Mouse (Mus musculus): ENCODE data around the gene Pard3. TPM values are rescaled to one million over a fixed set of nuclear protein-coding genes. Genes with fewer than 3 reads are reported as not detected.

Gene Pard3
- polyA plus RNA-seq, 2 experiments, result 4.5 TPM

- no peaks in the 10 kb centered on the region for H3K36me3 ChIP-seq (replicated peaks; ENCODE audit: control insufficient read depth, insufficient read depth, low read depth)
- H3K27me3 ChIP-seq (ENCODE audit: control insufficient read depth, insufficient read depth, low read length), result no peaks in the 10 kb centered on the region
- H3K4me1 ChIP-seq (replicated peaks; ENCODE audit: control insufficient read depth in 2 of 2, insufficient read depth in 2 of 2, low read length in 1 of 2), result peaks cover 0 to 13% of the 10 kb centered on the region in 2 experiments; a peak in 2 of 4 replicates
- H3K4me3 ChIP-seq (ENCODE audit: insufficient read depth in 1 of 2, low read depth in 2 of 2, low read length in 2 of 2), result no peak overlapping the region
- no peak for DNase-seq (ENCODE audit: low read depth in 3 of 3, low spot score in 3 of 3)
- no peak overlapping the region for H3K27ac ChIP-seq
- no peak overlapping the region for H3K4me2 ChIP-seq (ENCODE audit: low read depth)
- no peak for TF ChIP-seq EP300 (IDR thresholded peaks at IDR 0.05; ENCODE audit: low read depth)
- TF ChIP-seq CTCF (IDR thresholded peaks at IDR 0.05; ENCODE audit: low read depth), result no peak
- no peaks in the 10 kb centered on the region for H3K9me3 ChIP-seq (ENCODE audit: control insufficient read depth, low read length)
- no peak overlapping the region for H3K9ac ChIP-seq (replicated peaks)
- 62% methylated on average over 11 of the region's 11 CpGs for WGBS (ENCODE audit: insufficient replicate concordance)
- ATAC-seq (ENCODE audit: insufficient read depth), result no peak
Observed at GRCm38 (mm10) chr8:127556964-127557363, 493.3 kb downstream of the Pard3 start.

- H3K4me2 ChIP-seq (ENCODE audit: low read depth), result no peak overlapping the region
- H3K4me1 ChIP-seq (replicated peaks; ENCODE audit: control insufficient read depth in 2 of 2, insufficient read depth in 2 of 2, low read length in 1 of 2), result peaks cover 0 to 10% of the 10 kb centered on the region in 2 experiments; a peak in 2 of 4 replicates
- H3K36me3 ChIP-seq (replicated peaks; ENCODE audit: control insufficient read depth, insufficient read depth, low read depth), result no peaks in the 10 kb centered on the region
- no peak overlapping the region for H3K4me3 ChIP-seq (ENCODE audit: insufficient read depth in 1 of 2, low read depth in 2 of 2, low read length in 2 of 2)
- no peaks in the 10 kb centered on the region for H3K27me3 ChIP-seq (ENCODE audit: control insufficient read depth, insufficient read depth, low read length)
- ATAC-seq (ENCODE audit: insufficient read depth), result no peak
- DNase-seq (ENCODE audit: low read depth in 3 of 3, low spot score in 3 of 3), result no peak
- H3K27ac ChIP-seq, result no peak overlapping the region
- no peak overlapping the region for H3K9ac ChIP-seq (replicated peaks)
- TF ChIP-seq EP300 (IDR thresholded peaks at IDR 0.05; ENCODE audit: low read depth), result no peak
- no peak for TF ChIP-seq CTCF (IDR thresholded peaks at IDR 0.05; ENCODE audit: low read depth)
- H3K9me3 ChIP-seq (ENCODE audit: control insufficient read depth, low read length), result no peaks in the 10 kb centered on the region
Observed at GRCm38 (mm10) chr8:127557566-127557965, 493.9 kb downstream of the Pard3 start.

- ATAC-seq (ENCODE audit: insufficient read depth), result peak; percentile 72; the same call in 1 of the 2 replicates
- Histone ChIP-seq H3K36me3 (replicated peaks; ENCODE audit: control insufficient read depth, insufficient read depth, low read depth) (no peaks in the 10 kb centered on the region), H3K4me1 (replicated peaks; ENCODE audit: control insufficient read depth in 2 of 2, insufficient read depth in 2 of 2, low read length in 1 of 2) (peaks cover 0 to 6% of the 10 kb centered on the region in 2 experiments; a peak in 2 of 4 replicates), H3K4me3 (ENCODE audit: insufficient read depth in 1 of 2, low read depth in 2 of 2, low read length in 2 of 2) (no peak overlapping the region), H3K27me3 (ENCODE audit: control insufficient read depth, insufficient read depth, low read length) (no peaks in the 10 kb centered on the region), H3K27ac (no peak overlapping the region), H3K4me2 (ENCODE audit: low read depth) (no peak overlapping the region), H3K9me3 (ENCODE audit: control insufficient read depth, low read length) (no peaks in the 10 kb centered on the region), H3K9ac (replicated peaks) (no peak overlapping the region)
- TF ChIP-seq EP300 (IDR thresholded peaks at IDR 0.05; ENCODE audit: low read depth) (peak; percentile 57), CTCF (IDR thresholded peaks at IDR 0.05; ENCODE audit: low read depth) (no peak)
- WGBS (ENCODE audit: insufficient replicate concordance), result 20% methylated on average over 5 of the region's 5 CpGs
- no peak for DNase-seq (ENCODE audit: low read depth in 3 of 3, low spot score in 3 of 3)
Observed at GRCm38 (mm10) chr8:127563634-127564033, 499.9 kb downstream of the Pard3 start.

- TF ChIP-seq EP300 (IDR thresholded peaks at IDR 0.05; ENCODE audit: low read depth), result no peak
- TF ChIP-seq CTCF (IDR thresholded peaks at IDR 0.05; ENCODE audit: low read depth), result no peak
Observed at GRCm38 (mm10) chr8:127564426-127564825, 500.7 kb downstream of the Pard3 start.

GRCm38 (mm10) chr8:127569212-127569611, 505.5 kb downstream of the Pard3 start:
- TF ChIP-seq EP300 (IDR thresholded peaks at IDR 0.05; ENCODE audit: low read depth) (no peak), CTCF (IDR thresholded peaks at IDR 0.05; ENCODE audit: low read depth) (no peak)
- no peaks in the 10 kb centered on the region for H3K27me3 ChIP-seq (ENCODE audit: control insufficient read depth, insufficient read depth, low read length)
- 72% methylated on average over 5 of the region's 5 CpGs for WGBS (ENCODE audit: insufficient replicate concordance)
- H3K9me3 ChIP-seq (ENCODE audit: control insufficient read depth, low read length), result no peaks in the 10 kb centered on the region
- no peak overlapping the region for H3K4me3 ChIP-seq (ENCODE audit: insufficient read depth in 1 of 2, low read depth in 2 of 2, low read length in 2 of 2)
- DNase-seq (ENCODE audit: low read depth in 3 of 3, low spot score in 3 of 3) (no peak), ATAC-seq (ENCODE audit: insufficient read depth) (no peak)
- H3K36me3 ChIP-seq (replicated peaks; ENCODE audit: control insufficient read depth, insufficient read depth, low read depth), result no peaks in the 10 kb centered on the region
- H3K9ac ChIP-seq (replicated peaks), result no peak overlapping the region
- no peaks in the 10 kb centered on the region; a peak in 1 of 4 replicates for H3K4me1 ChIP-seq (replicated peaks; ENCODE audit: control insufficient read depth in 2 of 2, insufficient read depth in 2 of 2, low read length in 1 of 2)
- no peak overlapping the region for H3K27ac ChIP-seq
- H3K4me2 ChIP-seq (ENCODE audit: low read depth), result no peak overlapping the region

More at GRCm38 (mm10) chr8:127564426-127564825, 500.7 kb downstream of the Pard3 start:
- WGBS (ENCODE audit: insufficient replicate concordance), result 63% methylated on average over 4 of the region's 4 CpGs
- Histone ChIP-seq H3K27ac (no peak overlapping the region), H3K4me2 (ENCODE audit: low read depth) (no peak overlapping the region), H3K9ac (replicated peaks) (no peak overlapping the region), H3K9me3 (ENCODE audit: control insufficient read depth, low read length) (no peaks in the 10 kb centered on the region), H3K27me3 (ENCODE audit: control insufficient read depth, insufficient read depth, low read length) (no peaks in the 10 kb centered on the region), H3K36me3 (replicated peaks; ENCODE audit: control insufficient read depth, insufficient read depth, low read depth) (no peaks in the 10 kb centered on the region), H3K4me3 (ENCODE audit: insufficient read depth in 1 of 2, low read depth in 2 of 2, low read length in 2 of 2) (no peak overlapping the region), H3K4me1 (replicated peaks; ENCODE audit: control insufficient read depth in 2 of 2, insufficient read depth in 2 of 2, low read length in 1 of 2) (peaks cover 0 to 6% of the 10 kb centered on the region in 2 experiments; a peak in 2 of 4 replicates)
- no peak for ATAC-seq (ENCODE audit: insufficient read depth)
- DNase-seq (ENCODE audit: low read depth in 3 of 3, low spot score in 3 of 3), result no peak
